Mouse (Mus musculus) B cell, adult 2 months (primary cell): ENCODE measurements around the gene Fras1.

Experiments
- DNase-seq, 2 experiments: peaks; one replicate each; pipeline ENCODE4 v3.0.0; 2022

Gene Fras1

GRCm38 (mm10) chr5:96373567-96373985, at the start of gene Fras1:
TSS of gene Fras1 (plus strand) at chr5:96373955.
- DNase-seq: no peak

GRCm38 (mm10) chr5:96331048-96331737, 42.6 kb upstream of the Fras1 start:
- DNase-seq: no peak

- no peak for DNase-seq
Measured at GRCm38 (mm10) chr5:96331738-96332070, 42.1 kb upstream of the Fras1 start.

- no peak for DNase-seq
Measured at GRCm38 (mm10) chr5:96333963-96334362, 39.8 kb upstream of the Fras1 start.

GRCm38 (mm10) chr5:96340564-96340963, 33.2 kb upstream of the Fras1 start:
- no peak for DNase-seq

- no peak for DNase-seq
Measured at GRCm38 (mm10) chr5:96344983-96345382, 28.8 kb upstream of the Fras1 start.

- no peak for DNase-seq
Measured at GRCm38 (mm10) chr5:96351963-96352362, 21.8 kb upstream of the Fras1 start.

- no peak for DNase-seq
Measured at GRCm38 (mm10) chr5:96363950-96364349, 9.8 kb upstream of the Fras1 start.

- DNase-seq: no peak
Measured at GRCm38 (mm10) chr5:96365590-96365989, 8.2 kb upstream of the Fras1 start.

GRCm38 (mm10) chr5:96367260-96367659, 6.5 kb upstream of the Fras1 start:
- no peak for DNase-seq

GRCm38 (mm10) chr5:96373106-96373505, 649 bp upstream of the Fras1 start:
- no peak for DNase-seq

GRCm38 (mm10) chr5:96373986-96374901, 489 bp downstream of the Fras1 start:
- no peak for DNase-seq

GRCm38 (mm10) chr5:96375391-96375831, 1.7 kb downstream of the Fras1 start:
- DNase-seq: no peak

- DNase-seq: no peak
Measured at GRCm38 (mm10) chr5:96376216-96376615, 2.5 kb downstream of the Fras1 start.

GRCm38 (mm10) chr5:96386138-96386933, 12.6 kb downstream of the Fras1 start:
- DNase-seq: no peak

GRCm38 (mm10) chr5:96388306-96388705, 14.6 kb downstream of the Fras1 start:
- DNase-seq: no peak

GRCm38 (mm10) chr5:96389963-96390623, 16.3 kb downstream of the Fras1 start:
- DNase-seq: no peak

- DNase-seq: no peak
Measured at GRCm38 (mm10) chr5:96391086-96391485, 17.3 kb downstream of the Fras1 start.

GRCm38 (mm10) chr5:96394947-96395346, 21.2 kb downstream of the Fras1 start:
- no peak for DNase-seq

GRCm38 (mm10) chr5:96395786-96396650, 22.3 kb downstream of the Fras1 start:
- no peak for DNase-seq

GRCm38 (mm10) chr5:96402555-96402954, 28.8 kb downstream of the Fras1 start:
- no peak for DNase-seq
